ENCODE assay signal across 24 mouse cellular contexts in the genomic region with DNA sequence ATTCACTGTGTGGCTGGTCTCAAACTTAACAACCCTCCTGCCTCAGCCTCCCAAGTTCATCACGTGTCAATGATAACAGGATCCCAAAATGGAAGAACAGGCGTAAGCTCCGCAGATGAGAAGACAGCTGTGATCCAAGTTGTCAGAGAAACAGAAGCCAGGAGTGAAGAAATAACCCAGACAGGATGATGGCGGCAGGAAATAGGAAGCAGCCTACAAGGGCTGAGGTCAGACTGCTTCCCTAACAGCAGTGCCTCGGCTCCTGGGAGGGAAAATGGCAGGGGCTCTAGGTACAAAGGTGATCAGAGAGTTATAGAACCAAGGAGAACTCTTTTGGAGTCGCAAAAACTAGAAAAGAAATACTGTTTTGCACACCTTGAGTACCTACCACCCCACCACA. TPM values are rescaled to one million over a fixed set of nuclear protein-coding genes. Genes with fewer than 3 reads are reported as not detected.
A peak's percentile ranks its signal among the peaks of the same experiment; 100 is the strongest.
DNase-seq lines count a peak whose midpoint lies in the region; ATAC-seq lines count a peak whose summit lies in the region.
"Had no signal": no experiment of that assay in that cellular context is flagged by ENCODE, and none has a peak within 500 bp of the region (broad histone marks: within the 10 kb centered on the region; RNA-seq: fewer than 3 reads in every experiment).

No protein-coding gene starts in this region.

- no peaks in the 10 kb centered on the region for H3K4me1 ChIP-seq in midbrain, embryonic 10.5 days

- 93% methylated on average over 6 of the region's 6 CpGs for WGBS in midbrain, embryonic 10.5 days

- H3K27me3 ChIP-seq in midbrain, embryonic 10.5 days (ENCODE audit: low read depth, poor library complexity, severe bottlenecking), result no peaks in the 10 kb centered on the region
- H3K27me3 ChIP-seq: CH12.LX, Patski had no signal

- H3K36me3 ChIP-seq in midbrain, embryonic 10.5 days, result no peaks in the 10 kb centered on the region
- H3K36me3 ChIP-seq: G1E had no signal

- H3K4me3 ChIP-seq in midbrain, embryonic 10.5 days, result no peak overlapping the region

- no peaks in the 10 kb centered on the region for H3K9me3 ChIP-seq in midbrain, embryonic 10.5 days (replicated peaks)
- H3K9me3 ChIP-seq: G1E had no signal

- 0 out of 2 replicates have a peak, but pooled peaks have one; percentile 45 for ATAC-seq in common myeloid progenitor, adult 5-6 weeks (replicated peaks; ENCODE audit: low read depth, poor library complexity, severe bottlenecking)
- peak; percentile 81 for ATAC-seq in granulocyte monocyte progenitor cell, adult 5-6 weeks (replicated peaks; ENCODE audit: poor library complexity, severe bottlenecking)
- peak; percentile 63 for ATAC-seq in megakaryocyte, adult 5-6 weeks (ENCODE audit: poor library complexity, severe bottlenecking)
- peak; percentile 81 for ATAC-seq in megakaryocyte progenitor cell, adult 5-6 weeks (replicated peaks; ENCODE audit: poor library complexity)
- ATAC-seq: activated CD4-positive, CD25-positive, alpha-beta regulatory T cell, adult 4 months; CD4-positive, CD25-positive, alpha-beta regulatory T cell, adult 4 months; Patski had no signal

- H3K27ac ChIP-seq in midbrain, embryonic 10.5 days (replicated peaks), result no peak overlapping the region

- DNase-seq in right cerebral cortex, postnatal 10 days (ENCODE audit: low spot score in 2 of 2), result no peak
- DNase-seq in embryo, embryonic 11 days, result no peak
- no peak for DNase-seq in embryo, embryonic 9.5 days (ENCODE audit: extremely low spot score)
- no peak for DNase-seq in midbrain, embryonic 10.5 days (ENCODE audit: low spot score)
- DNase-seq: adrenal gland, adult 2 months; adrenal gland, adult 8-10 months; adrenal gland, postnatal 10 days; adrenal gland, postnatal 14 days; adrenal gland, postnatal 25 days; adrenal gland, postnatal 36 days; B cell, adult 2 months; cerebellum, adult 11 months; cerebellum, adult 11-12 months had no signal

RNA-seq across cellular contexts. Expression of gene Adtrp, which starts 54.6 kb away (rescaled TPM):
- total RNA-seq in common myeloid progenitor, adult 5-6 weeks (2017), result not detected in 2 replicates
- total RNA-seq in granulocyte monocyte progenitor cell, adult 5-6 weeks (2014; fragmentation: Nextera tagmentation), result not detected in 2 replicates
- 2.2 TPM in 1 of 2 replicates, not detected in the other for total RNA-seq in granulocyte monocyte progenitor cell, adult 5-6 weeks (2017)
- 1.6 and 10.1 TPM in 2 replicates for total RNA-seq in megakaryocyte, adult 5-6 weeks (2015)
- 7.9 and 12.8 TPM in 2 replicates for total RNA-seq in megakaryocyte, adult 5-6 weeks (2017)
- 0.91 and 1.4 TPM in 2 replicates for total RNA-seq in megakaryocyte progenitor cell, adult 5-6 weeks (2015)
- 0.74 and 2.1 TPM in 2 replicates for total RNA-seq in megakaryocyte progenitor cell, adult 5-6 weeks (2017)
- polyA plus RNA-seq in midbrain, embryonic 10.5 days (2016; fragmentation: Nextera tagmentation; extraction: Ambion mirVana), result not detected in 2 replicates
- total RNA-seq: G1E, MEL had no signal
- polyA plus RNA-seq: C2C12, G1E, Patski had no signal
